Mouse (Mus musculus) heart, adult 2 months (tissue): ENCODE results near the gene Kdm2b.

Source experiments
- CTCF ChIP-seq: fragments of 200-600 bp; IDR thresholded peaks from 2 replicates; pipeline ENCODE4 v1.8.1; 2022; ENCODE audit warnings: antibody characterized with exemption, mild to moderate bottlenecking, moderate library complexity
- EP300 ChIP-seq: fragments of 200-500 bp; IDR thresholded peaks from 2 replicates; pipeline ENCODE4 v1.6.1; 2011; ENCODE audit warnings: low read depth, low read length, control low read depth; ENCODE audit not compliant: insufficient read depth

GRCm38 (mm10) chr5:122937031-122937430 is 52.6 kb downstream of the Kdm2b start:
- TF ChIP-seq CTCF (no peak), EP300 (no peak)
